In the genomic region with DNA sequence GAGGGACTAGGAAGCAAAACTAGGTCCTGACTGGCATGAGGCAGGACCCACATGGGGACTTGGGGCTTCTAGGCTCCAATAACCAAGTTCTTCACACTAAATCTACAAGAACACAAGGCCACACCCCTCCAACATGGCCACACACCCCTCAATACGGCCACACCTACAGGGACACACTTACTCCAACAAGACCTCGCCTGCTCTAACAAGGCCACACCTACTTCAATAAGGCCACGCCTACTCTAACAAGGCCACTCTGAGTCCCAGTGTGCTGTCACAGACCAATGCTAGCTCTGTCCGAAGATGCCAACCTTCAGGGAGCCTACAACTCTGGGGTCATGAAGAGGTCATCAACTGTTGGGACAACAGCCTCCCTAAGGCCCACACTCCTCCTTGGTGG, we compare ENCODE assay signal across 13 mouse cellular contexts.
DNase-seq lines count a peak whose midpoint lies in the region; ATAC-seq and TF ChIP-seq lines count a peak whose summit lies in the region.
"Had no signal": no experiment of that assay in that cellular context is flagged by ENCODE, and none has a peak within 500 bp of the region (broad histone marks: within the 10 kb centered on the region; RNA-seq: fewer than 3 reads in every experiment).

No protein-coding gene starts in this region.

- DNase-seq in 416B (ENCODE audit: low read depth), result peak; percentile 40
- DNase-seq in liver, postnatal 0 days, result no peak
- DNase-seq in spleen, adult 12 weeks (ENCODE audit: low spot score), result no peak
- no peak for DNase-seq in retina, postnatal 1 day

- H3K36me3 ChIP-seq in heart, embryonic 12.5 days, result peaks cover 86% of the 10 kb centered on the region
- H3K36me3 ChIP-seq in heart, embryonic 11.5 days (ENCODE audit: control insufficient read depth, insufficient read depth, low read length), result peaks cover 23% of the 10 kb centered on the region
- H3K36me3 ChIP-seq in intestine, embryonic 15.5 days, result peaks cover 14% of the 10 kb centered on the region
- H3K36me3 ChIP-seq in liver, postnatal 0 days (replicated peaks; ENCODE audit: insufficient read depth, low read length), result peaks cover 27% of the 10 kb centered on the region

- no peaks in the 10 kb centered on the region for H3K4me1 ChIP-seq in heart, embryonic 12.5 days (replicated peaks)
- H3K4me1 ChIP-seq in heart, embryonic 11.5 days (ENCODE audit: control insufficient read depth, insufficient read depth, low read length), result no peaks in the 10 kb centered on the region
- no peaks in the 10 kb centered on the region for H3K4me1 ChIP-seq in intestine, embryonic 15.5 days (replicated peaks)
- no peaks in the 10 kb centered on the region for H3K4me1 ChIP-seq in liver, postnatal 0 days (ENCODE audit: insufficient read depth)
- H3K4me1 ChIP-seq: heart, embryonic 10.5 days had no signal

- no peak overlapping the region for H3K9ac ChIP-seq in heart, embryonic 12.5 days
- H3K9ac ChIP-seq in heart, embryonic 11.5 days (ENCODE audit: low read depth, low read length), result no peak overlapping the region
- no peak overlapping the region for H3K9ac ChIP-seq in intestine, embryonic 15.5 days
- no peak overlapping the region for H3K9ac ChIP-seq in liver, postnatal 0 days (replicated peaks)
- H3K9ac ChIP-seq: embryonic facial prominence, embryonic 15.5 days; forebrain, embryonic 13.5 days; hindbrain, embryonic 15.5 days; liver, embryonic 14.5 days had no signal

- H3K27me3 ChIP-seq in heart, embryonic 12.5 days (replicated peaks), result no peaks in the 10 kb centered on the region
- no peaks in the 10 kb centered on the region for H3K27me3 ChIP-seq in heart, embryonic 11.5 days (ENCODE audit: control insufficient read depth, insufficient read depth, low read length)
- no peaks in the 10 kb centered on the region for H3K27me3 ChIP-seq in intestine, embryonic 15.5 days (replicated peaks)
- H3K27me3 ChIP-seq in liver, postnatal 0 days (ENCODE audit: insufficient read depth, low read length), result no peaks in the 10 kb centered on the region
- H3K27me3 ChIP-seq: embryonic facial prominence, embryonic 15.5 days; forebrain, embryonic 13.5 days; hindbrain, embryonic 15.5 days had no signal

- no peak overlapping the region for H3K4me3 ChIP-seq in heart, embryonic 12.5 days
- no peak overlapping the region for H3K4me3 ChIP-seq in heart, embryonic 11.5 days (ENCODE audit: low read depth, low read length)
- no peak overlapping the region for H3K4me3 ChIP-seq in intestine, embryonic 15.5 days (replicated peaks)
- H3K4me3 ChIP-seq in liver, postnatal 0 days (ENCODE audit: low read depth, low read length), result no peak overlapping the region
- H3K4me3 ChIP-seq: embryonic facial prominence, embryonic 15.5 days; forebrain, embryonic 13.5 days; heart, embryonic 10.5 days; hindbrain, embryonic 15.5 days had no signal

- no peaks in the 10 kb centered on the region for H3K9me3 ChIP-seq in heart, embryonic 12.5 days (replicated peaks)
- H3K9me3 ChIP-seq in heart, embryonic 11.5 days (replicated peaks; ENCODE audit: control insufficient read depth, low read length), result no peaks in the 10 kb centered on the region
- H3K9me3 ChIP-seq in intestine, embryonic 15.5 days, result no peaks in the 10 kb centered on the region
- H3K9me3 ChIP-seq in liver, postnatal 0 days (ENCODE audit: low read length), result no peaks in the 10 kb centered on the region
- H3K9me3 ChIP-seq: embryonic facial prominence, embryonic 15.5 days; forebrain, embryonic 13.5 days; heart, embryonic 10.5 days; hindbrain, embryonic 15.5 days had no signal

- no peak overlapping the region for H3K4me2 ChIP-seq in heart, embryonic 12.5 days
- H3K4me2 ChIP-seq in heart, embryonic 11.5 days, result no peak overlapping the region
- H3K4me2 ChIP-seq in intestine, embryonic 15.5 days (replicated peaks), result no peak overlapping the region
- no peak overlapping the region for H3K4me2 ChIP-seq in liver, postnatal 0 days (ENCODE audit: low read depth, low read length)
- H3K4me2 ChIP-seq: embryonic facial prominence, embryonic 15.5 days; forebrain, embryonic 13.5 days; hindbrain, embryonic 15.5 days had no signal

- no peak for TF ChIP-seq CTCF in liver, postnatal 0 days (IDR thresholded peaks at IDR 0.05; ENCODE audit: low read depth)

- ATAC-seq in heart, embryonic 12.5 days (ENCODE audit: insufficient number of reproducible peaks, low FRiP score), result 0 out of 2 replicates have a peak, but pooled peaks have one; percentile 41
- no peak for ATAC-seq in heart, embryonic 11.5 days (replicated peaks; ENCODE audit: insufficient number of reproducible peaks, low FRiP score, low TSS enrichment)
- peak; percentile 57 for ATAC-seq in intestine, embryonic 15.5 days
- peak; percentile 40; the same call in 1 of the 2 replicates for ATAC-seq in liver, postnatal 0 days
- ATAC-seq in CD4-positive, CD25-positive, alpha-beta regulatory T cell, adult 4 months, result no peak

- TF ChIP-seq EP300 in liver, postnatal 0 days (IDR thresholded peaks at IDR 0.05; ENCODE audit: low read depth), result no peak

- no peak overlapping the region for H3K27ac ChIP-seq in heart, embryonic 12.5 days (ENCODE audit: poor library complexity, severe bottlenecking)
- H3K27ac ChIP-seq in heart, embryonic 11.5 days (ENCODE audit: low read depth, low read length), result no peak overlapping the region
- no peak overlapping the region for H3K27ac ChIP-seq in intestine, embryonic 15.5 days
- H3K27ac ChIP-seq in liver, postnatal 0 days (ENCODE audit: low read depth), result no peak overlapping the region
- H3K27ac ChIP-seq: embryonic facial prominence, embryonic 15.5 days; forebrain, embryonic 13.5 days; heart, embryonic 10.5 days; hindbrain, embryonic 15.5 days; liver, embryonic 14.5 days had no signal

- 73% methylated on average over 4 of the region's 4 CpGs for WGBS in heart, embryonic 12.5 days
- whole genome bisulfite sequencing in heart, embryonic 11.5 days (ENCODE audit: insufficient replicate concordance), result 69% methylated on average over 4 of the region's 4 CpGs
- WGBS in intestine, embryonic 15.5 days, result 78% methylated on average over 4 of the region's 4 CpGs
- WGBS in liver, postnatal 0 days (ENCODE audit: insufficient replicate concordance), result 67% methylated on average over 4 of the region's 4 CpGs

Comparison
In these comparisons a context has a peak if more than half of its experiments do, and no peak if none do; other contexts are left out.
1. ATAC-seq: peak in heart, embryonic 12.5 days (single experiment), intestine, embryonic 15.5 days (single experiment) and liver, postnatal 0 days (single experiment); none in heart, embryonic 11.5 days (single experiment) and CD4-positive, CD25-positive, alpha-beta regulatory T cell, adult 4 months (single experiment).